Comparison of ENCODE assay signal across 13 mouse cellular contexts in the genomic region with DNA sequence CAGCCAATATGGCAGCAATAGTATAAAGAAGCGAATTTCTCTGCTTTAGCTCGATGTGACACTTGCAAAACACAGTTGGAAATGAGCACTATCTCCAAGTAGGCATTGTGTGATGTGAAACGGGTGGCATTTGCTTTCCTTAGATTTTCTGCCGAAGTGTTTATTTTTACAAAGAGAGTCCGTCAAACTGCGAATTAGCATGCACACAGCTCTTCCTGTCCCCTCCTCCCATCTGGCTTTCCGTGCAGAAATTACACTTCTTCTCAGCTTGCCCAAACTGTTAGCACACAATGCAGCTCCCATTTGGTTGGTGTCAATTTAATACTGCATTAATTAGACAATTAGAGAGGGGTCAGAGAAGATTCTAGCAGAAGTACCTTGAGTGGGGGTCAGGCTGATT.
A peak's percentile ranks its signal among the peaks of the same experiment; 100 is the strongest.
DNase-seq lines count a peak whose midpoint lies in the region; ATAC-seq lines count a peak whose summit lies in the region.
"Had no signal": no experiment of that assay in that cellular context is flagged by ENCODE, and none has a peak within 500 bp of the region (broad histone marks: within the 10 kb centered on the region; RNA-seq: fewer than 3 reads in every experiment).

No protein-coding gene starts in this region.

- 52% methylated on average over 7 of the region's 7 CpGs for WGBS in hindbrain, embryonic 16.5 days
- WGBS in hindbrain, embryonic 10.5 days = 61% methylated on average over 7 of the region's 7 CpGs
- WGBS in lung, embryonic 16.5 days = 21% methylated on average over 7 of the region's 7 CpGs
- WGBS in embryonic facial prominence, embryonic 10.5 days = 47% methylated on average over 7 of the region's 7 CpGs
- 30% methylated on average over 7 of the region's 7 CpGs for WGBS in forebrain, embryonic 13.5 days

- no peaks in the 10 kb centered on the region for H3K36me3 ChIP-seq in hindbrain, embryonic 16.5 days (ENCODE audit: control insufficient read depth, insufficient read depth, low read length)
- no peaks in the 10 kb centered on the region for H3K36me3 ChIP-seq in hindbrain, embryonic 10.5 days
- no peaks in the 10 kb centered on the region for H3K36me3 ChIP-seq in lung, embryonic 16.5 days (ENCODE audit: control insufficient read depth, insufficient read depth, low read length)
- H3K36me3 ChIP-seq in embryonic facial prominence, embryonic 10.5 days (replicated peaks) = no peaks in the 10 kb centered on the region
- no peaks in the 10 kb centered on the region for H3K36me3 ChIP-seq in forebrain, embryonic 13.5 days (ENCODE audit: poor library complexity, severe bottlenecking)
- H3K36me3 ChIP-seq: lung, embryonic 15.5 days had no signal

- H3K9me3 ChIP-seq in hindbrain, embryonic 16.5 days (ENCODE audit: control insufficient read depth, low read length) = no peaks in the 10 kb centered on the region
- no peaks in the 10 kb centered on the region for H3K9me3 ChIP-seq in hindbrain, embryonic 10.5 days
- no peaks in the 10 kb centered on the region for H3K9me3 ChIP-seq in lung, embryonic 16.5 days (ENCODE audit: control insufficient read depth, low read length)
- no peaks in the 10 kb centered on the region for H3K9me3 ChIP-seq in embryonic facial prominence, embryonic 10.5 days
- no peaks in the 10 kb centered on the region for H3K9me3 ChIP-seq in forebrain, embryonic 13.5 days (replicated peaks)
- H3K9me3 ChIP-seq: lung, embryonic 15.5 days; megakaryocyte, embryonic 14.5 days had no signal

- H3K9ac ChIP-seq in hindbrain, embryonic 16.5 days (ENCODE audit: low read depth, low read length) = no peak overlapping the region
- no peak overlapping the region for H3K9ac ChIP-seq in lung, embryonic 16.5 days (ENCODE audit: low read length)
- H3K9ac ChIP-seq in forebrain, embryonic 13.5 days = no peak overlapping the region
- H3K9ac ChIP-seq: lung, embryonic 15.5 days had no signal

- ATAC-seq in hindbrain, embryonic 16.5 days = no peak
- ATAC-seq in lung, embryonic 16.5 days (ENCODE audit: low read depth) = no peak
- peak; percentile 39; the same call in 1 of the 2 replicates for ATAC-seq in forebrain, embryonic 13.5 days

- DNase-seq in hindbrain, embryonic 10.5 days (ENCODE audit: low spot score) = no peak
- DNase-seq in lung, postnatal 10 days = no peak
- DNase-seq in embryonic facial prominence, embryonic 10.5 days (ENCODE audit: low spot score) = no peak
- no peak for DNase-seq in adrenal gland, postnatal 10 days
- no peak for DNase-seq in cerebellum, adult 9-10 months
- DNase-seq: cerebellum, adult 11-12 months; gastrocnemius, postnatal 25 days had no signal

- no peaks in the 10 kb centered on the region for H3K4me1 ChIP-seq in hindbrain, embryonic 16.5 days (ENCODE audit: control insufficient read depth, insufficient read depth, low read depth, low read length)
- peaks cover 43% of the 10 kb centered on the region for H3K4me1 ChIP-seq in hindbrain, embryonic 10.5 days (replicated peaks)
- H3K4me1 ChIP-seq in lung, embryonic 16.5 days (replicated peaks; ENCODE audit: control insufficient read depth, insufficient read depth, low read length) = peaks cover 14% of the 10 kb centered on the region
- H3K4me1 ChIP-seq in embryonic facial prominence, embryonic 10.5 days = peaks cover 69% of the 10 kb centered on the region
- H3K4me1 ChIP-seq in forebrain, embryonic 13.5 days = peaks cover 55% of the 10 kb centered on the region

- H3K4me3 ChIP-seq in hindbrain, embryonic 16.5 days (ENCODE audit: low read length) = no peak overlapping the region
- no peak overlapping the region for H3K4me3 ChIP-seq in hindbrain, embryonic 10.5 days
- H3K4me3 ChIP-seq in lung, embryonic 16.5 days (ENCODE audit: low read length) = no peak overlapping the region
- H3K4me3 ChIP-seq in embryonic facial prominence, embryonic 10.5 days = no peak overlapping the region
- no peak overlapping the region for H3K4me3 ChIP-seq in forebrain, embryonic 13.5 days
- H3K4me3 ChIP-seq: erythroblast, embryonic 14.5 days; lung, embryonic 15.5 days; megakaryocyte, embryonic 14.5 days had no signal

- no peaks in the 10 kb centered on the region for H3K27me3 ChIP-seq in hindbrain, embryonic 16.5 days (replicated peaks; ENCODE audit: control insufficient read depth, insufficient read depth, low read length)
- peaks cover 4% of the 10 kb centered on the region; the same call in 1 of the 2 replicates for H3K27me3 ChIP-seq in hindbrain, embryonic 10.5 days (ENCODE audit: insufficient read depth, poor library complexity, severe bottlenecking)
- no peaks in the 10 kb centered on the region for H3K27me3 ChIP-seq in lung, embryonic 16.5 days (ENCODE audit: control insufficient read depth, insufficient read depth, low read depth, low read length)
- H3K27me3 ChIP-seq in embryonic facial prominence, embryonic 10.5 days (replicated peaks; ENCODE audit: low read depth, poor library complexity, severe bottlenecking) = no peaks in the 10 kb centered on the region
- no peaks in the 10 kb centered on the region for H3K27me3 ChIP-seq in forebrain, embryonic 13.5 days
- H3K27me3 ChIP-seq: lung, embryonic 15.5 days; megakaryocyte, embryonic 14.5 days had no signal

- H3K4me2 ChIP-seq in hindbrain, embryonic 16.5 days (ENCODE audit: low read length) = peak overlapping the region; percentile 24; the same call in 1 of the 2 replicates
- H3K4me2 ChIP-seq in lung, embryonic 16.5 days (ENCODE audit: low read depth, low read length) = peak overlapping the region; percentile 20; the same call in 1 of the 2 replicates
- H3K4me2 ChIP-seq in forebrain, embryonic 13.5 days = peak overlapping the region; percentile 39
- H3K4me2 ChIP-seq: lung, embryonic 15.5 days had no signal

- no peak overlapping the region for H3K27ac ChIP-seq in hindbrain, embryonic 16.5 days (ENCODE audit: low read depth, low read length)
- H3K27ac ChIP-seq in hindbrain, embryonic 10.5 days = no peak overlapping the region
- no peak overlapping the region for H3K27ac ChIP-seq in lung, embryonic 16.5 days (ENCODE audit: low read length)
- H3K27ac ChIP-seq in embryonic facial prominence, embryonic 10.5 days (replicated peaks) = peak overlapping the region; percentile 72
- peak overlapping the region; percentile 10 for H3K27ac ChIP-seq in forebrain, embryonic 13.5 days
- H3K27ac ChIP-seq: lung, embryonic 15.5 days had no signal

Comparison
In these comparisons a context has a peak if more than half of its experiments do, and no peak if none do; other contexts are left out.
1. H3K27ac ChIP-seq: peak in embryonic facial prominence, embryonic 10.5 days (single experiment) and forebrain, embryonic 13.5 days (single experiment); none in hindbrain, embryonic 16.5 days (single experiment), hindbrain, embryonic 10.5 days (single experiment) and lung, embryonic 16.5 days (single experiment).
2. Peak in every context shown above with its lines, with median percentiles within 50 percentile points of each other: H3K4me2 ChIP-seq.